Mouse (Mus musculus) liver, postnatal 0 days (tissue): ENCODE measurements around the gene Cavin1.

Experiments
- CTCF ChIP-seq: sonication (generic); IDR thresholded peaks from 2 replicates; pipeline ENCODE4 v1.5.1; 2016; ENCODE audit warnings: antibody characterized with exemption, low read depth
- EP300 ChIP-seq: IDR thresholded peaks from 2 replicates; pipeline ENCODE4 v1.6.1; 2016; ENCODE audit warnings: antibody characterized with exemption, low read depth, mild to moderate bottlenecking

GRCm38 (mm10) chr11:100993437-100993836, 22.8 kb upstream of the Cavin1 start:
- TF ChIP-seq CTCF (no peak), EP300 (no peak)
